Mouse (Mus musculus): Measurements from ENCODE around the gene Lefty2. TPM values are rescaled to one million over a fixed set of nuclear protein-coding genes. Genes with fewer than 3 reads are reported as not detected.

Gene Lefty2
- total RNA-seq, 2 experiments from 2014 or later: 0.61 to 0.84 TPM

DNA sequence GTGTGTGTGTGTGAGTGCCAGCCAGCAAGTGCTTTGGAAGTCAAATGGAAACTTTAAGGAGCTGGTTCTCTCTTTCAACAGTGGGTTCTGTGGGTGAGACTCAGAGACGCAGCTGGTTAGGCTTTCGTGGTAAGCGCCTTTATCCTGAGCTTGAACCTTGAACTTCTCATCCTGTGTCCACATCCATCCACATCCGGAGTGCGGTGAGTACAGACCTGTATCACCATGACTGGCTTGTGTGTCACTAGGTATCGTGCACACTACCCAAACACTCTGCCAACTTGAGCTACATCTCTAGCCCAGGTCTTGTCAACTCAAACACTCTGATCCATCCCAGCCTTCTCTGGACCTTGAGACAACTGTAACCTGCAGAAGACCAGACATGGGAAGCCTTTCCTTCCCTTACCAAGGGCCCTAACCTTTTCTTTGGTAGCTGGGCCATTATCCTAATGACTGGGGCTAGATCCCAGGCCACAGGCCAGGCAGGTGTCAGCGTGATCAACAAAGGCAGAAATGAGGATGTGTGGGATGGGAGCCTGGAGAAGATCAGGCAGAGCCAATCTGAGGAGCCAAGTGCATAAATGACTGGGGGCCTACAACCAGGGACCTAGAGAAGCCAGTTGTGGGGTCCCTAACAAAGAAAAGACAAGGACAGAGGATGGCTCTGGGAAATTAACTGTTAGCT, 48.0 kb downstream of the Lefty2 start:
- intact Hi-C loops (cut with DNase I): no loop called here
- H3K27ac ChIP-seq: no peak overlapping the region; the same call in 1 of the 2 replicates
- no peak for TF ChIP-seq CTCF (IDR thresholded peaks at IDR 0.05)

DNA sequence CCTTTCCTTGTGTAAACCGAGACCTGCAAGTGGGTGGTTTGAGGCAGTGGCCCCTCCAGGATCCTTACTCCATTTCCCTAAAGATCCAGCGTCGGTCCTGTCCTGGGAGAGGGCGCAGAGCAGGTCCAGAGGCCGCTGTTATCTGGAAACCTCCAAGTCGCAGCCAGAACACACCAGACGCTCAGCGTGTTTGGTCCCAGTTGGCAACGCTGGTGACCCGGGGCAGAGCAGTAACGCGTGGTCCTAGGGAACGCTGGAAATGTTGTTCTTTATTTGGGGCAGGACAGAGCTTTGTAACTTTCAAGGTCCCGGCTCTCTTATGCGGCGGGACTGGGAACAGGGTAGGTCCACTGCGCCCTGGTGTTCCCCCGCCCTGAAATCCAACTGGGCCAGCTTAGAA, 48.8 kb downstream of the Lefty2 start:
- DNase-seq (ENCODE audit: extremely low spot score in 1 of 2, low spot score in 2 of 2): no peak
- H3K4me3 ChIP-seq: peak overlapping the region; percentile 64
- TF ChIP-seq CTCF (IDR thresholded peaks at IDR 0.05): no peak
- intact Hi-C loops (cut with DNase I): no loop called here
- peak overlapping the region; percentile 72 for H3K27ac ChIP-seq

More for the DNA sequence above, 48.0 kb downstream of the Lefty2 start:
- H3K4me3 ChIP-seq: no peak overlapping the region
- no peak for DNase-seq (ENCODE audit: extremely low spot score in 1 of 2, low spot score in 2 of 2)

DNA sequence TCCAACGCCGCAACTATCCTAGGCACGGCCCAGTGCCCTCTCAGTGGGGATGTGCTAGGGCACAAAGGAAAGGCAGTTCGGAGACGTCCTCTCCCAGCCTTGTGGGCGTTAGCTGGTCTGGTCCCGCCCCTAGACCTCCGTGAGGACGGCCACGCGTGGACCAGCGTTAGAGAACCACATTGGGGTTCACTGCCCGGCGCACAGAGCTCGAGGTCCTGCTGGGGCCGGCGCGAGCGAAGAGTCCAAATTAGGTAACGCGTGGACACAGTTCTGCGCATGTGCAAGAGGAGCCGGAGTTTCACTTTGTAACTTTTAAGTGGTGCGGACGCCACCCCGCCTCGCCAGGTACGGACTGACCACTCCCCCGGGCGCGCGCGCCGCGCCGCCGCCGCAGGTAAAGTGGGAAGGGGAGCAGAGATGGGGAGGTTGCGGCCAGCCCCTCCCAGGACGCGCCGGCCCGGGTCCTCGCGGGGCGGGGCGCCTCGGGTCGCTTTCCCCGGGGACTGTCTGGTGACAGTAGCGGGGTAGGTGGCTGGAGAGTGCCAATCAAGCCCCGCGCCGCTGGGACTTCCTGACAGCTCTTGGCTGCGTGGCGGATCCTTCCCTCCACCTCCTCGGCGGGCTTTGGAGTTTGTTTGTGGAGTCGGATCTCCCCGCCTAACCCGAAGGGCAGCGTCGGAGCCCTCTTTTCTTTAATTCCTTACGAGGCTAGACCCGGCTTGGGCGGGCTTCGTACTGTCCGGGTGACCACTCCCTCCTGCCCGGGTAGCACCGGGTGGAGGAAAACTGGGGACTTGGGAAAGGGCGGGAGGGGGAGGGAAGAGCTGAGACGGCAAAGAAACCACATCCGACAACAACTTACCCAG, 49.5 kb downstream of the Lefty2 start, which contains the start of gene Tmem63a:
Gene Tmem63a, plus strand, starts transcription at position 179 of the 866 bp plus-strand sequence.
- peak within 1 kb of the TSS; percentile 72 for H3K27ac ChIP-seq
- no peak for TF ChIP-seq CTCF (IDR thresholded peaks at IDR 0.05)
- intact Hi-C loops (cut with DNase I): no loop called here
- H3K4me3 ChIP-seq: peak within 1 kb of the TSS; percentile 64
- peak; percentile 28 to 35 for DNase-seq (ENCODE audit: extremely low spot score in 1 of 2, low spot score in 2 of 2)

DNA sequence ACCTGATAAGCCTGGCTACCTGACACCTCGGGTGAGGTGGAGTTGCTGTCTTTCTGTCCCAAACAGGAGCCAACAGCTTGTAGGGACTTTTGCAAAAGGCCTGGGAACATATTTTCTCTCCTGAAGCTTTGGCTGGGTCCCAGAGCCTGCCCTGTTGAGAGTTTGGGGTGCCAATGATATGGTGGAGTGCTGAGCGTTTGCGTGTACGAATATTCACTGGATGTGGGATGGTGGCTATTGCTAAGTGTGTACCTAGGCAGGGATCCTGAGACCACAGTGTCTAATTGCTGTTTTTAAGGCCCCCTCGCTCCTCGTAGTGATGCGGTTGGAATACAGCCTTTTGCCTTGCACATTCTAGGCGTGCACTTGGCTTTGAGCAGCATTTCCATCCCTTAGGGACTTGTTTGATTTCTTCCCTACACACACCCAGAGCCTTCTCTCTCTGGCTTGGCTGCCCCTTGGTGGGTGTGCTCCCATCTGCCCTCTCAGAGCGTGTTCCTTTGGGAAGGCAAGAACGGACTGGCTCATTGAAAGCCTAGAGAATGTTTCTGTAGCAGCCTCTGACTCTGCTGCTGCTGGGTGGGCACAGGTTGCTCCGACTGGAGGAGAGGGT, 50.2 kb downstream of the Lefty2 start:
- H3K27ac ChIP-seq: peak overlapping the region; percentile 72
- no peak for TF ChIP-seq CTCF (IDR thresholded peaks at IDR 0.05)
- intact Hi-C loops (cut with DNase I): no loop called here
- no peak for DNase-seq (ENCODE audit: extremely low spot score in 1 of 2, low spot score in 2 of 2)
- peak overlapping the region; percentile 64 for H3K4me3 ChIP-seq

DNA sequence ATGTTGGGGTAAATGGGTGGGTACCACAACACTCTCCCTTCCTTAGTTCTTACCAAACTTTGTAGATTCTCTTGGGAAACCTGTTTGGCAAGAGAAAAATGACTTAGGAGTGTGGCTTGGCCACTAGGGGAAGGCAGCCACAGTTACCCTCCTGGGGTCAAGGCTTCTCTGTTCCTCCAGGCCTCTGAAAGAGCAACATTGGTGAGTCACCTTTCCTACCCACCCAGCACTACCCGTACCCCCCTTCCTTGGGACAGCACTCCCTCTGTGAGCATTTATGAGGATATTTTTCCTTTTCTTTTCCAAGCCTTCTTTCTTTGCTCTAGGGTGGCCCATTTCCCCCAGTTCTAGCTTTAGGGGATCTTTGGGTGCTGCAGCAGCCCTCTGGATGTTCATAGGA, 51.0 kb downstream of the Lefty2 start:
- H3K4me3 ChIP-seq: no peak overlapping the region
- H3K27ac ChIP-seq: peak overlapping the region; percentile 47; the same call in 1 of the 2 replicates
- no peak for DNase-seq (ENCODE audit: extremely low spot score in 1 of 2, low spot score in 2 of 2)
- no peak; the same call in 1 of the 2 replicates for TF ChIP-seq CTCF (IDR thresholded peaks at IDR 0.05)
- intact Hi-C loops (cut with DNase I): no loop called here

DNA sequence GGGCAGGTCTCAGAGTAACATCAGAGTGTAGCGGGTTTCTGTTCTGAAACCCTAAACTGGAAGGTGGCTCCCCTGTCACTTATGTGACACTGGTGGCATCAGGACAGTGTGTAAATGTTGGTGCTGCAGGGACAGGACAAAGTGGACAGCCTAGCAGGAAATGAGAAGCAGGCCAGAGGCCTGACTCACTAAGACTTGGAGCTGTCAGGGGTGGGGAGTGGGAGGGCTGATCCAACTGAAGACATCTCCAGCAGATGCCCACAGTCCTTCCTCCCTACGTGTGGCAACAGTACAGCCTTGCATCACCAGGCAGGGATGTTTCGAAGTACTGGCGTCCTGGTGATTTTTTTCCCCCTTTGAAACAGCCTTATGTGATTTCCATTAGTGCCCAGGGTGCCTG, 51.6 kb downstream of the Lefty2 start:
- Histone ChIP-seq H3K4me3 (no peak overlapping the region), H3K27ac (peak overlapping the region; percentile 47; the same call in 1 of the 2 replicates)
- no peak for TF ChIP-seq CTCF (IDR thresholded peaks at IDR 0.05)
- intact Hi-C loops (cut with DNase I): no loop called here
- DNase-seq (ENCODE audit: extremely low spot score in 1 of 2, low spot score in 2 of 2): no peak

DNA sequence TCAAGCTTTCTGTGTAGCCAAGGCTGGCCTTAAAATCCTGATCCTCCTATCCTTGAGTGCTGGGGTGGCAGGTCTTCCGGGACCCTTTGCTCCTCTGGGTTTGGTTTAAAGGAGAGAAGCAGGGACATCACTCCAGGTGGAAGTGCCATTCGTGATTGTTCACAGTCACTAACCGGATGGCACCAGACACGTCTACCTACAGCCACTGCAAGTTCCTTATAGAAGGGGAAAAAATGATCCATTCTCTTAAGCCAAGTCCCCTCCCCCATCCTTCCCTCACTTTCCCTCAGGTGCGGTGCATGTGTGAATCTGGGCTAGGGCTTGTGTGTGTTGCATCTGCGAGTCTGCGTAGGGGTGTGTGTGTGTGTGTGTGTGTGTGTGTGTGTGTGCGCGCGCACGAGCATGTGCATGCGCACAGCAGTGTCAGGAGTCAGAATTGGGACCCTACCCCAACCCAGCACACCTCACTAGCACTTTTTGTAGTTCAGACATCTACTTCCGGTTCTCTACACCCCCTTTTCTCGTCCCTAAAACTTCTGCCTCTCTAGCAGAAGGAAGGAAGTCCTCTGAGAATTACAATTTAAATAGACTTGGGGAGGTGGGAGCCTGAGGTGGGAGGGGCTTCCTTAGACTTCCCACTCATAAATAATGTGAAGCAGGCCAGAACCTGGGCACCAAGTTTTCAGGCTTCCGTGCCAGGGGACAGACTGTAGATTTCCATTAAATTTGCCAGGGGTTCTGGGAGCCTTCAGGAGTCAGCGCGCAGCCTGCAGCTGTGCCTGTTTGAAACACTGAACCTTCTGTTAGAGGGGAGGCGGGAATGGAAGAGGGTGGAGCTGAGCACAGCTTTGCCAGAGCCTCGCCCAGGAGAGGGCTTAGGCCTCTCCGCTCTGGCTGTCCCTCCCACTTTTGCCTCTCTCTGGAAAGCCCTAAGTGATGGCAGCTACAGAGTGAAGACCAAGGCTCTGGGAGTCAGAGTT, 52.4 kb downstream of the Lefty2 start:
- DNase-seq (ENCODE audit: extremely low spot score in 1 of 2, low spot score in 2 of 2): no peak
- no peak for TF ChIP-seq CTCF (IDR thresholded peaks at IDR 0.05)
- Histone ChIP-seq H3K27ac (peak overlapping the region; percentile 47; the same call in 1 of the 2 replicates), H3K4me3 (no peak overlapping the region)
- intact Hi-C loops (cut with DNase I): no loop called here

DNA sequence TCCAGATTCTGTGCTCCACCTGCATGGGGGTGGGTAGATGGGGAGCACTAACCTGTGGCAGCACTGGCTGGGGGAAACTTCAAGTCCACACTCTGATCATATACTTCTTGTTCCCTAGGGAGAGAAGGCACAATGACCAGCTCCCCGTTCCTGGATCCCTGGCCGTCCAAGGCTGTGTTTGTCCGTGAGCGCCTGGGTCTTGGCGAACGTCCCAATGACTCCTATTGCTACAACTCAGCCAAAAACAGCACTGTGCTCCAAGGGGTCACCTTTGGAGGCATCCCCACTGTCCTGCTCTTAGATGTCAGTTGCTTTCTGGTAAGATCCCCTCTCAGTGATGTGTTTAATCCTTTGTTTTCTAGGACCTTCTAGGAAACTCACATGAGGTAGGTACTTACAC, 53.5 kb downstream of the Lefty2 start:
- intact Hi-C loops (cut with DNase I): no loop called here
- Histone ChIP-seq H3K4me3 (no peak overlapping the region), H3K27ac (peak overlapping the region; percentile 40; the same call in 1 of the 2 replicates)
- DNase-seq (ENCODE audit: extremely low spot score in 1 of 2, low spot score in 2 of 2): no peak
- TF ChIP-seq CTCF (IDR thresholded peaks at IDR 0.05): no peak

Other genes with a start within 250 kb of the Lefty2 start
- gene Mixl1, start 196.1 kb upstream of the Lefty2 start, total RNA-seq (2021): not detected
- gene Acbd3, start 167.1 kb upstream of the Lefty2 start, total RNA-seq (2021): 10 to 100 TPM; 35.0 to 35.3 TPM
- 100 to 1,000 TPM; 261 to 262 TPM for gene H3f3a, start 79.2 kb upstream of the Lefty2 start, total RNA-seq (2021)
- 10 to 100 TPM; 23.4 to 24.5 TPM for gene Sde2, start 42.0 kb upstream of the Lefty2 start, total RNA-seq (2021)
- 10 to 100 TPM; 26.7 to 28.3 TPM for gene Pycr2, start 11.2 kb downstream of the Lefty2 start, total RNA-seq (2021)
- gene Lefty1, start 41.9 kb downstream of the Lefty2 start, total RNA-seq (2021): under 1 TPM in 1 of 2 experiments, not detected in 1; 0.77 TPM
- gene Tmem63a, start 49.2 kb downstream of the Lefty2 start, total RNA-seq (2021): 10 to 100 TPM; 15.4 to 16.3 TPM
- gene Ephx1, start 127.8 kb downstream of the Lefty2 start, total RNA-seq (2021): 10 to 100 TPM; 29.5 to 32.1 TPM
- gene 9130409I23Rik, start 158.1 kb downstream of the Lefty2 start, total RNA-seq (2021): not detected